Mouse (Mus musculus) lung, embryonic 15.5 days (tissue): ENCODE measurements around the gene Xrn1. TPM values are rescaled to one million over a fixed set of nuclear protein-coding genes. Genes with fewer than 3 reads are reported as not detected.

ENCODE experiments used
- ATAC-seq: fragments of 200-750 bp; cut with Nextera tagmentation; 2 replicates; pipeline ENCODE4 v1.8.0; 2017; ENCODE audit warnings: moderate number of reproducible peaks, borderline replicate concordance; ENCODE audit not compliant: low FRiP score, low TSS enrichment; ENCODE audit errors: extremely low read depth
- H3K27ac ChIP-seq: fragments of 300-500 bp; sonication (generic); 2 replicates; pipeline ENCODE4 v1.5.1; 2015; ENCODE audit warnings: moderate library complexity, mild to moderate bottlenecking, inconsistent platforms
- H3K27me3 ChIP-seq: fragments of 300-500 bp; sonication (generic); 2 replicates; pipeline ENCODE4 v1.6.1; 2015; ENCODE audit warnings: inconsistent platforms
- H3K36me3 ChIP-seq: fragments of 300-500 bp; sonication (generic); 2 replicates; pipeline ENCODE4 v1.6.1; 2015; ENCODE audit warnings: inconsistent platforms
- H3K4me1 ChIP-seq: fragments of 300-500 bp; sonication (generic); 2 replicates; pipeline ENCODE4 v1.6.1; 2015; ENCODE audit warnings: inconsistent platforms
- H3K4me2 ChIP-seq: fragments of 300-500 bp; sonication (generic); 2 replicates; pipeline ENCODE4 v1.6.1; 2015; ENCODE audit warnings: inconsistent platforms, mild to moderate bottlenecking, moderate library complexity
- H3K4me3 ChIP-seq: fragments of 300-500 bp; sonication (generic); 2 replicates; pipeline ENCODE4 v1.5.1; 2015; ENCODE audit warnings: mild to moderate bottlenecking, inconsistent platforms
- H3K9ac ChIP-seq: fragments of 300-500 bp; sonication (generic); 2 replicates; pipeline ENCODE4 v1.6.1; 2015; ENCODE audit warnings: inconsistent platforms
- H3K9me3 ChIP-seq: fragments of 300-500 bp; sonication (generic); 2 replicates; pipeline ENCODE4 v1.6.1; 2016; ENCODE audit warnings: inconsistent platforms
- WGBS: fragments of 180-500 bp; shearing (Covaris S2); methylation state at CpG from one replicate; pipeline ENCODE4 v1.1.7; 2015; 5-methylcytosine and 5-hydroxymethylcytosine counted together
- polyA plus RNA-seq: library from polyadenylated mRNA; unstranded; fragments of >200 nt; fragmentation: Nextera tagmentation; extraction: Ambion mirVana; gene quantifications from 2 replicates; pipeline ENCODE4 v1.2.1, GENCODE M21; 2015

Xrn1 gene
- polyA plus RNA-seq, 1 experiment from 2014 or later, result 17.4 TPM

- WGBS, result 82% methylated on average over 2 of the region's 2 CpGs
- no peak overlapping the region for H3K4me2 ChIP-seq
- no peak overlapping the region for H3K4me3 ChIP-seq
- H3K9ac ChIP-seq, result no peak overlapping the region
- peaks cover 46% of the 10 kb centered on the region for H3K36me3 ChIP-seq
- ATAC-seq, result no peak
- no peaks in the 10 kb centered on the region for H3K27me3 ChIP-seq
- no peaks in the 10 kb centered on the region for H3K9me3 ChIP-seq
- H3K27ac ChIP-seq, result no peak overlapping the region
- H3K4me1 ChIP-seq, result no peaks in the 10 kb centered on the region
Measured at GRCm38 (mm10) chr9:95978279-95978678, 23.7 kb downstream of the Xrn1 start.

GRCm38 (mm10) chr9:95979896-95980295, 25.3 kb downstream of the Xrn1 start:
- Histone ChIP-seq H3K27ac (no peak overlapping the region), H3K4me2 (no peak overlapping the region), H3K36me3 (peaks cover 45% of the 10 kb centered on the region), H3K4me1 (no peaks in the 10 kb centered on the region), H3K4me3 (no peak overlapping the region), H3K9me3 (no peaks in the 10 kb centered on the region), H3K27me3 (no peaks in the 10 kb centered on the region), H3K9ac (no peak overlapping the region)
- no peak for ATAC-seq
- 85% methylated on average over 6 of the region's 6 CpGs for WGBS

GRCm38 (mm10) chr9:95992255-95992654, 37.7 kb downstream of the Xrn1 start:
- Histone ChIP-seq H3K27me3 (no peaks in the 10 kb centered on the region), H3K36me3 (peaks cover 43% of the 10 kb centered on the region), H3K27ac (no peak overlapping the region), H3K4me2 (no peak overlapping the region), H3K9ac (no peak overlapping the region), H3K9me3 (no peaks in the 10 kb centered on the region), H3K4me3 (no peak overlapping the region), H3K4me1 (no peaks in the 10 kb centered on the region)
- WGBS, result 98% methylated on average over 2 of the region's 2 CpGs
- ATAC-seq, result no peak

GRCm38 (mm10) chr9:96004455-96004854, 49.9 kb downstream of the Xrn1 start:
- H3K9me3 ChIP-seq, result no peaks in the 10 kb centered on the region
- no peaks in the 10 kb centered on the region for H3K4me1 ChIP-seq
- ATAC-seq, result no peak
- H3K27me3 ChIP-seq, result no peaks in the 10 kb centered on the region
- H3K36me3 ChIP-seq, result peaks cover 70% of the 10 kb centered on the region
- no peak overlapping the region for H3K4me3 ChIP-seq
- no peak overlapping the region for H3K27ac ChIP-seq
- no peak overlapping the region for H3K4me2 ChIP-seq
- 77% methylated on average over 7 of the region's 7 CpGs for WGBS
- H3K9ac ChIP-seq, result no peak overlapping the region

GRCm38 (mm10) chr9:96010664-96011063, 56.1 kb downstream of the Xrn1 start:
- H3K4me1 ChIP-seq, result no peaks in the 10 kb centered on the region
- peaks cover 58% of the 10 kb centered on the region for H3K36me3 ChIP-seq
- ATAC-seq, result no peak
- H3K4me2 ChIP-seq, result no peak overlapping the region
- H3K9ac ChIP-seq, result no peak overlapping the region
- H3K27ac ChIP-seq, result no peak overlapping the region
- no peaks in the 10 kb centered on the region for H3K27me3 ChIP-seq
- H3K9me3 ChIP-seq, result no peaks in the 10 kb centered on the region
- no peak overlapping the region for H3K4me3 ChIP-seq
- WGBS, result 89% methylated on average over 7 of the region's 7 CpGs

- Histone ChIP-seq H3K4me1 (no peaks in the 10 kb centered on the region), H3K4me3 (no peak overlapping the region), H3K36me3 (peaks cover 64% of the 10 kb centered on the region), H3K9me3 (no peaks in the 10 kb centered on the region), H3K4me2 (no peak overlapping the region), H3K27ac (no peak overlapping the region), H3K9ac (no peak overlapping the region), H3K27me3 (no peaks in the 10 kb centered on the region)
- WGBS, result 95% methylated on average over 3 of the region's 3 CpGs
- no peak for ATAC-seq
Measured at GRCm38 (mm10) chr9:96023921-96024320, 69.4 kb downstream of the Xrn1 start.

GRCm38 (mm10) chr9:96027913-96028312, 73.4 kb downstream of the Xrn1 start:
- Histone ChIP-seq H3K4me3 (no peak overlapping the region), H3K27ac (no peak overlapping the region), H3K27me3 (no peaks in the 10 kb centered on the region), H3K4me1 (no peaks in the 10 kb centered on the region), H3K9me3 (no peaks in the 10 kb centered on the region), H3K4me2 (no peak overlapping the region), H3K36me3 (peaks cover 68% of the 10 kb centered on the region), H3K9ac (no peak overlapping the region)
- 61% methylated on average over 3 of the region's 3 CpGs for WGBS
- no peak for ATAC-seq

GRCm38 (mm10) chr9:96028818-96029217, 74.3 kb downstream of the Xrn1 start:
- peaks cover 67% of the 10 kb centered on the region for H3K36me3 ChIP-seq
- 40% methylated on average over 1 of the region's 1 CpGs for WGBS
- H3K4me1 ChIP-seq, result no peaks in the 10 kb centered on the region
- no peak for ATAC-seq
- no peaks in the 10 kb centered on the region for H3K27me3 ChIP-seq
- H3K27ac ChIP-seq, result no peak overlapping the region
- H3K4me2 ChIP-seq, result no peak overlapping the region
- no peaks in the 10 kb centered on the region for H3K9me3 ChIP-seq
- H3K9ac ChIP-seq, result no peak overlapping the region
- H3K4me3 ChIP-seq, result no peak overlapping the region

GRCm38 (mm10) chr9:96029886-96030285, 75.3 kb downstream of the Xrn1 start:
- no peak overlapping the region for H3K4me3 ChIP-seq
- no peaks in the 10 kb centered on the region for H3K9me3 ChIP-seq
- H3K9ac ChIP-seq, result no peak overlapping the region
- H3K4me2 ChIP-seq, result no peak overlapping the region
- peaks cover 65% of the 10 kb centered on the region for H3K36me3 ChIP-seq
- ATAC-seq, result no peak
- H3K27me3 ChIP-seq, result no peaks in the 10 kb centered on the region
- H3K27ac ChIP-seq, result no peak overlapping the region
- H3K4me1 ChIP-seq, result no peaks in the 10 kb centered on the region
- 96% methylated on average over 5 of the region's 5 CpGs for WGBS

GRCm38 (mm10) chr9:96035371-96036086, 81.0 kb downstream of the Xrn1 start:
- H3K36me3 ChIP-seq, result peaks cover 54% of the 10 kb centered on the region
- no peaks in the 10 kb centered on the region for H3K9me3 ChIP-seq
- H3K27ac ChIP-seq, result no peak overlapping the region
- H3K9ac ChIP-seq, result no peak overlapping the region
- no peaks in the 10 kb centered on the region for H3K27me3 ChIP-seq
- no peak for ATAC-seq
- H3K4me3 ChIP-seq, result no peak overlapping the region
- H3K4me1 ChIP-seq, result no peaks in the 10 kb centered on the region
- 80% methylated on average over 3 of the region's 3 CpGs for WGBS
- H3K4me2 ChIP-seq, result no peak overlapping the region

GRCm38 (mm10) chr9:96044214-96044613, 89.7 kb downstream of the Xrn1 start:
- 86% methylated on average over 3 of the region's 3 CpGs for WGBS
- H3K9me3 ChIP-seq, result no peaks in the 10 kb centered on the region
- H3K36me3 ChIP-seq, result peaks cover 72% of the 10 kb centered on the region
- H3K27ac ChIP-seq, result no peak overlapping the region
- no peaks in the 10 kb centered on the region for H3K27me3 ChIP-seq
- no peak overlapping the region for H3K4me3 ChIP-seq
- no peaks in the 10 kb centered on the region for H3K4me1 ChIP-seq
- ATAC-seq, result no peak
- no peak overlapping the region for H3K4me2 ChIP-seq
- no peak overlapping the region for H3K9ac ChIP-seq

GRCm38 (mm10) chr9:96051501-96051900, 96.9 kb downstream of the Xrn1 start:
- ATAC-seq, result no peak
- WGBS, result 91% methylated on average over 4 of the region's 4 CpGs
- Histone ChIP-seq H3K4me1 (no peaks in the 10 kb centered on the region), H3K27ac (no peak overlapping the region), H3K27me3 (no peaks in the 10 kb centered on the region), H3K4me3 (no peak overlapping the region), H3K4me2 (no peak overlapping the region), H3K9me3 (no peaks in the 10 kb centered on the region), H3K9ac (no peak overlapping the region), H3K36me3 (peaks cover 71% of the 10 kb centered on the region)

- H3K9me3 ChIP-seq, result no peaks in the 10 kb centered on the region
- no peaks in the 10 kb centered on the region for H3K4me1 ChIP-seq
- H3K4me3 ChIP-seq, result no peak overlapping the region
- ATAC-seq, result no peak
- H3K27me3 ChIP-seq, result no peaks in the 10 kb centered on the region
- WGBS, result 82% methylated on average over 5 of the region's 5 CpGs
- no peak overlapping the region for H3K27ac ChIP-seq
- no peak overlapping the region for H3K9ac ChIP-seq
- peaks cover 70% of the 10 kb centered on the region for H3K36me3 ChIP-seq
- no peak overlapping the region for H3K4me2 ChIP-seq
Measured at GRCm38 (mm10) chr9:96054878-96055277, 100.3 kb downstream of the Xrn1 start.
